Mouse (Mus musculus): ENCODE results near the gene Aadacl3. TPM values are rescaled to one million over a fixed set of nuclear protein-coding genes. Genes with fewer than 3 reads are reported as not detected.

Gene Aadacl3
- not detected for polyA plus RNA-seq (2012; fragmentation: generic; extraction: Trizol)

GRCm38 (mm10) chr4:144463656-144464055, at the start of gene Aadacl3:
Aadacl3 (minus strand) TSS chr4:144463756.

GRCm38 (mm10) chr4:144453217-144453616, 10.3 kb downstream of the Aadacl3 start, which contains the start of gene Gm9944:
Gm9944 (minus strand) TSS chr4:144453317.

GRCm38 (mm10) chr4:144438672-144439071, 24.9 kb downstream of the Aadacl3 start, which contains the start of gene 1700012P22Rik:
1700012P22Rik (minus strand) TSS chr4:144438772.

GRCm38 (mm10) chr4:144408290-144408689, 55.3 kb downstream of the Aadacl3 start, which contains the start of gene Pramef12:
Pramef12 (minus strand) TSS chr4:144408464.

Other genes with a start within 250 kb of the Aadacl3 start
- gene Pramel5, start 183.3 kb downstream of the Aadacl3 start, polyA plus RNA-seq (2012; fragmentation: generic; extraction: Trizol) = not detected
- gene Gm13128, start 133.5 kb downstream of the Aadacl3 start, polyA plus RNA-seq (2012; fragmentation: generic; extraction: Trizol) = not detected
- gene Gm13119, start 105.8 kb downstream of the Aadacl3 start, polyA plus RNA-seq (2012; fragmentation: generic; extraction: Trizol) = not detected
- gene Pramef20, start 85.8 kb downstream of the Aadacl3 start, polyA plus RNA-seq (2012; fragmentation: generic; extraction: Trizol) = not detected
- gene Pramef12, start 55.3 kb downstream of the Aadacl3 start, polyA plus RNA-seq (2012; fragmentation: generic; extraction: Trizol) = not detected
- gene 1700012P22Rik, start 25.0 kb downstream of the Aadacl3 start, polyA plus RNA-seq (2012; fragmentation: generic; extraction: Trizol) = not detected
- gene Gm9944, start 10.4 kb downstream of the Aadacl3 start, polyA plus RNA-seq (2012; fragmentation: generic; extraction: Trizol) = not detected
- gene 9430007A20Rik, start 56.1 kb upstream of the Aadacl3 start, polyA plus RNA-seq (2012; fragmentation: generic; extraction: Trizol) = not detected
- gene Gm13124, start 101.4 kb upstream of the Aadacl3 start, polyA plus RNA-seq (2012; fragmentation: generic; extraction: Trizol) = not detected
- gene Aadacl4, start 150.0 kb upstream of the Aadacl3 start, polyA plus RNA-seq (2012; fragmentation: generic; extraction: Trizol) = not detected
- not detected for gene Gm436, start 222.6 kb upstream of the Aadacl3 start, polyA plus RNA-seq (2012; fragmentation: generic; extraction: Trizol)

All from C3H10T1/2 (cell line).